Mouse (Mus musculus): Measurements from ENCODE around the gene Idi2.
"Not testable (repeated sequence)": the region's sequence is repeated elsewhere in the genome, so short reads cannot be mapped to it uniquely, and the experiment has no call there.

The Idi2 gene

DNA sequence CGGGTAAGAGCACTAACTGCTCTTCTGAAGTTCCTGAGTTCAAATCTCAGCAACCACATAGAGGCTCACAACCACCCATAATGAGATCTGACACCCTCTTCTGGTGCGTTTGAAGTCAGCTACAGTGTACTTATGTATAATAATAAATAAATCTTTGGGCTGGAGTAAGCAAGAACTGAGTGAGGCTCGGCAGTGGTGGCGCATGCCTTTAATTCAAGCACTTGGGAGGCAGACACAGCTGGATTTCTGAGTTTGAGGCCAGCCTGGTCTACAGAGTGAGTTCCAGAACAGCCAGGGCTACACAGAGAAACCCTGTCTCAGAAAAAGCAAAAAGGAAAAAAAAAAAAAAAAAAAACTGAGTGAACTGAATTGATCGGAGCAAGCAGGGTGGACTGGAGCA lies 44.6 kb downstream of the Idi2 start:
- DNase-seq (ENCODE audit: low spot score in 2 of 2), result not testable (repeated sequence)

DNA sequence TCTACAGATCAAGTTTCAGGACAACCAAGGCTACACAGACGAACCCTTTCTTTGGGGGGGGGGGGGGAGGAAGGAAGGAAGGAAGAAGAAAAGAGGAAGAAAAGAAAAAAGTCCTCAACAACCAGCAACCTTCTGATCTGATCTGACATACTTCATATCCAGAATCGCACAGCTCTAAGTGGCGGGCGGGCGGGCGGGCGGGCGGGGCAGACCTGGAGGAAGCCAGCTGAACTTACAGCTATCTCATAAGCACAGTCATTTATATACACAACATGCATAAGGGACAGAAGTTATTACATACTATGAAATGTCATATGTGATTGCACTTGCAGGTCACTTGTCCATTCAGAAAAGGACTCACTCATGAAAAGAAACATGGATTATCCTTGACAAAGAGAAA lies 46.8 kb downstream of the Idi2 start:
- DNase-seq (ENCODE audit: low spot score in 2 of 2), result no peak

DNA sequence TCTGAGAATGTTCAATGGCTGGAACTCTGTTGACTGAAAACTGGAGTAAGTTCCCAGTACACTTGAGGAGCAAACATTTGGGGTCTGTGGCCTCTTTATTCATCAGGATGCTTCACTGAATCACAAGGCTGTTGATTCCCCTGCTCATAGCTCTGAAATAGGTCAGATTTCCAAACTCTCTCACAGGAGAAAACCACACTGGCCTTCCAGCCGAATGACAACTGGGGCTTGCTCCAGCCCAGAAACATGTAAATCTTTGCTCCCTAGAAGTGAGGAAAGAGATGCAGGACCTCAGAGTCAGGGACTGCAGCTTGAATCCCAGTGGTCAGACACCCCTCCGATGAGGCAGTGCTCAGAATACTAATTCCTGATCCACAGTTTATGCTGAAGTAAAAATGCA lies 50.6 kb downstream of the Idi2 start:
- no peak for DNase-seq (ENCODE audit: low spot score in 2 of 2)

Data from thymus, postnatal 10 days (tissue).